Mouse (Mus musculus) forebrain, embryonic 11.5 days (tissue): ENCODE data around the gene Myo9b. TPM values are rescaled to one million over a fixed set of nuclear protein-coding genes. Genes with fewer than 3 reads are reported as not detected.
"Not testable (repeated sequence)": the region's sequence is repeated elsewhere in the genome, so short reads cannot be mapped to it uniquely, and the experiment has no call there.

Experiments used
- ATAC-seq: fragments of 200-750 bp; cut with Nextera tagmentation; replicated peaks from 2 replicates; pipeline ENCODE4 v1.8.0; 2017; ENCODE audit warnings: moderate TSS enrichment; ENCODE audit not compliant: low FRiP score
- DNase-seq: peaks from one replicate; pipeline ENCODE4 v3.0.0-alpha.2; 2017; ENCODE audit warnings: low spot score
- H3K27ac ChIP-seq: fragments of 300-500 bp; sonication (generic); 2 replicates; pipeline ENCODE4 v1.5.1; 2014; ENCODE audit warnings: low read depth, low read length
- H3K27me3 ChIP-seq: fragments of 300-500 bp; sonication (generic); 2 replicates; pipeline ENCODE4 v1.6.1; 2014; ENCODE audit warnings: mild to moderate bottlenecking, low read length, mixed read lengths; ENCODE audit not compliant: control insufficient read depth, insufficient read depth
- H3K36me3 ChIP-seq: fragments of 300-500 bp; sonication (generic); 2 replicates; pipeline ENCODE4 v1.6.1; 2014; ENCODE audit warnings: mild to moderate bottlenecking, low read length, moderate library complexity, mixed read lengths; ENCODE audit not compliant: control insufficient read depth, insufficient read depth
- H3K4me1 ChIP-seq: fragments of 300-500 bp; sonication (generic); replicated peaks from 2 replicates; pipeline ENCODE4 v1.6.1; 2014; ENCODE audit warnings: low read length, mixed read lengths; ENCODE audit not compliant: control insufficient read depth, insufficient read depth
- H3K4me2 ChIP-seq: fragments of 300-500 bp; sonication (generic); 2 replicates; pipeline ENCODE4 v1.6.1; 2014; ENCODE audit warnings: low read depth, mild to moderate bottlenecking, low read length, moderate library complexity, mixed read lengths; ENCODE audit not compliant: severe bottlenecking
- H3K4me3 ChIP-seq: fragments of 300-500 bp; sonication (generic); 2 replicates; pipeline ENCODE4 v1.5.1; 2014; ENCODE audit warnings: low read depth, low read length
- H3K9ac ChIP-seq: fragments of 300-500 bp; sonication (generic); 2 replicates; pipeline ENCODE4 v1.6.1; 2014; ENCODE audit warnings: low read length
- H3K9me3 ChIP-seq: fragments of 300-500 bp; sonication (generic); 2 replicates; pipeline ENCODE4 v1.6.1; 2016; ENCODE audit warnings: low read length, mixed read lengths; ENCODE audit not compliant: control insufficient read depth
- WGBS: fragments of 180-500 bp; shearing (Covaris S2); extraction: QIAGEN DNeasy Blood & Tissue Kit; methylation state at CpG from one replicate; pipeline ENCODE4 v1.1.7; 2014; 5-methylcytosine and 5-hydroxymethylcytosine counted together
- polyA plus RNA-seq: library from polyadenylated mRNA; unstranded; fragments of >200 nt; fragmentation: Nextera tagmentation; extraction: Ambion mirVana; gene quantifications from 2 replicates; pipeline ENCODE4 v1.2.1, GENCODE M21; 2014

The Myo9b gene
- 24.3 and 32.5 TPM in 2 replicates for polyA plus RNA-seq

GRCm38 (mm10) chr8:71272286-71273150 lies at the start of gene Myo9b, which contains the start of gene Haus8:
Myo9b (plus strand) TSS chr8:71272714.
Haus8 (minus strand) TSS chr8:71272934.
- Histone ChIP-seq H3K4me2 (peak within 1 kb of the TSS; percentile 75), H3K9me3 (no peaks in the 10 kb centered on the region), H3K9ac (peak within 1 kb of the TSS; percentile 77), H3K36me3 (no peaks in the 10 kb centered on the region), H3K4me1 (peaks cover 2% of the 10 kb centered on the region; the same call in 1 of the 2 replicates), H3K4me3 (peak within 1 kb of the TSS; percentile 83), H3K27me3 (no peaks in the 10 kb centered on the region), H3K27ac (peak within 1 kb of the TSS; percentile 72)
- WGBS: under 1% methylated on average over 84 of the region's 84 CpGs
- ATAC-seq: peak; percentile 98
- peak; percentile 97 for DNase-seq

- DNase-seq: no peak
- no peaks in the 10 kb centered on the region for H3K27me3 ChIP-seq
- no peaks in the 10 kb centered on the region for H3K4me1 ChIP-seq
- H3K4me2 ChIP-seq: no peak overlapping the region
- H3K9me3 ChIP-seq: no peaks in the 10 kb centered on the region
- no peak overlapping the region for H3K27ac ChIP-seq
- no peak overlapping the region for H3K4me3 ChIP-seq
- H3K9ac ChIP-seq: no peak overlapping the region
- H3K36me3 ChIP-seq: no peaks in the 10 kb centered on the region
- 51% methylated on average over 2 of the region's 2 CpGs for WGBS
- ATAC-seq: no peak
Measured at GRCm38 (mm10) chr8:71224560-71224959, 48.0 kb upstream of the Myo9b start.

GRCm38 (mm10) chr8:71242757-71243156 lies 29.8 kb upstream of the Myo9b start:
- Histone ChIP-seq H3K4me1 (no peaks in the 10 kb centered on the region), H3K4me3 (no peak overlapping the region), H3K27me3 (no peaks in the 10 kb centered on the region), H3K27ac (no peak overlapping the region), H3K36me3 (no peaks in the 10 kb centered on the region), H3K9me3 (no peaks in the 10 kb centered on the region), H3K9ac (no peak overlapping the region), H3K4me2 (no peak overlapping the region)
- DNase-seq (no peak), ATAC-seq (no peak)
- 91% methylated on average over 2 of the region's 2 CpGs for whole genome bisulfite sequencing

GRCm38 (mm10) chr8:71248203-71248602 lies 24.3 kb upstream of the Myo9b start:
- no peaks in the 10 kb centered on the region; the same call in 1 of the 2 replicates for H3K36me3 ChIP-seq
- ATAC-seq (no peak), DNase-seq (no peak)
- 95% methylated on average over 1 of the region's 1 CpGs for WGBS
- H3K27me3 ChIP-seq: no peaks in the 10 kb centered on the region
- no peaks in the 10 kb centered on the region for H3K4me1 ChIP-seq
- no peak overlapping the region for H3K4me2 ChIP-seq
- no peak overlapping the region for H3K4me3 ChIP-seq
- no peak overlapping the region for H3K27ac ChIP-seq
- H3K9ac ChIP-seq: no peak overlapping the region
- H3K9me3 ChIP-seq: no peaks in the 10 kb centered on the region

GRCm38 (mm10) chr8:71256545-71257232 lies 15.8 kb upstream of the Myo9b start:
- H3K36me3 ChIP-seq: no peaks in the 10 kb centered on the region; the same call in 1 of the 2 replicates
- DNase-seq: no peak
- WGBS: 87% methylated on average over 3 of the region's 3 CpGs

GRCm38 (mm10) chr8:71261234-71261633 lies 11.3 kb upstream of the Myo9b start:
- Histone ChIP-seq H3K36me3 (peaks cover 10% of the 10 kb centered on the region; the same call in 1 of the 2 replicates), H3K4me3 (no peak overlapping the region), H3K27ac (no peak overlapping the region), H3K27me3 (no peaks in the 10 kb centered on the region), H3K4me2 (no peak overlapping the region), H3K9ac (no peak overlapping the region), H3K4me1 (no peaks in the 10 kb centered on the region), H3K9me3 (no peaks in the 10 kb centered on the region)
- ATAC-seq (no peak), DNase-seq (no peak)

More at GRCm38 (mm10) chr8:71256545-71257232, 15.8 kb upstream of the Myo9b start:
- no peak for ATAC-seq
- Histone ChIP-seq H3K4me1 (no peaks in the 10 kb centered on the region), H3K4me2 (no peak overlapping the region), H3K27me3 (no peaks in the 10 kb centered on the region), H3K27ac (no peak overlapping the region), H3K9me3 (no peaks in the 10 kb centered on the region), H3K9ac (no peak overlapping the region), H3K4me3 (no peak overlapping the region)

GRCm38 (mm10) chr8:71267690-71268089 lies 4.8 kb upstream of the Myo9b start:
- peaks cover 2% of the 10 kb centered on the region; the same call in 1 of the 2 replicates for H3K4me1 ChIP-seq
- ATAC-seq: no peak
- no peaks in the 10 kb centered on the region for H3K27me3 ChIP-seq
- no peak overlapping the region for H3K4me2 ChIP-seq
- H3K36me3 ChIP-seq: peaks cover 1% of the 10 kb centered on the region; the same call in 1 of the 2 replicates
- H3K4me3 ChIP-seq: no peak overlapping the region
- no peak for DNase-seq
- H3K27ac ChIP-seq: no peak overlapping the region
- 92% methylated on average over 2 of the region's 2 CpGs for WGBS
- no peaks in the 10 kb centered on the region for H3K9me3 ChIP-seq
- H3K9ac ChIP-seq: no peak overlapping the region

GRCm38 (mm10) chr8:71268286-71268685 lies 4.2 kb upstream of the Myo9b start:
- not testable (repeated sequence) for H3K4me2 ChIP-seq, H3K9me3 ChIP-seq, ATAC-seq, H3K27me3 ChIP-seq, DNase-seq, H3K4me1 ChIP-seq, H3K9ac ChIP-seq, H3K36me3 ChIP-seq, H3K27ac ChIP-seq, H3K4me3 ChIP-seq
- WGBS: 99% methylated on average over 5 of the region's 6 CpGs
